Mouse (Mus musculus): ENCODE data around the gene P2rx4. TPM values are rescaled to one million over a fixed set of nuclear protein-coding genes. Genes with fewer than 3 reads are reported as not detected.

The P2rx4 gene
- total RNA-seq, 2 experiments from 2014 or later: 17.9 to 19.0 TPM

GRCm38 (mm10) chr5:122704571-122704970, 2.8 kb upstream of the P2rx4 start:
- DNase-seq: no peak

GRCm38 (mm10) chr5:122705174-122705573, 2.2 kb upstream of the P2rx4 start:
- DNase-seq: no peak

- no peak for DNase-seq
Observed at GRCm38 (mm10) chr5:122706917-122707275, 448 bp upstream of the P2rx4 start.

GRCm38 (mm10) chr5:122708819-122709218, 1.5 kb downstream of the P2rx4 start:
- DNase-seq: no peak

- DNase-seq: no peak
Observed at GRCm38 (mm10) chr5:122715723-122716122, 8.4 kb downstream of the P2rx4 start.

- no peak for DNase-seq
Observed at GRCm38 (mm10) chr5:122716793-122717192, 9.4 kb downstream of the P2rx4 start.

- DNase-seq: no peak
Observed at GRCm38 (mm10) chr5:122718400-122718799, 11.1 kb downstream of the P2rx4 start.

GRCm38 (mm10) chr5:122719168-122719567, 11.8 kb downstream of the P2rx4 start:
- DNase-seq: no peak

GRCm38 (mm10) chr5:122725453-122725852, 18.1 kb downstream of the P2rx4 start:
- no peak for DNase-seq

- DNase-seq: peak; percentile 82
Observed at GRCm38 (mm10) chr5:122726068-122726467, 18.7 kb downstream of the P2rx4 start.

- no peak for DNase-seq
Observed at GRCm38 (mm10) chr5:122726595-122726994, 19.3 kb downstream of the P2rx4 start.

GRCm38 (mm10) chr5:122727096-122727495, 19.8 kb downstream of the P2rx4 start:
- DNase-seq: no peak

GRCm38 (mm10) chr5:122730776-122731175, 23.4 kb downstream of the P2rx4 start:
- DNase-seq: no peak

GRCm38 (mm10) chr5:122731321-122731720, 24.0 kb downstream of the P2rx4 start:
- DNase-seq: peak; percentile 76

- peak; percentile 45 for DNase-seq
Observed at GRCm38 (mm10) chr5:122731991-122732673, 24.8 kb downstream of the P2rx4 start.

GRCm38 (mm10) chr5:122733881-122734280, 26.5 kb downstream of the P2rx4 start:
- DNase-seq: no peak

GRCm38 (mm10) chr5:122735853-122736252, 28.5 kb downstream of the P2rx4 start:
- DNase-seq: no peak

- DNase-seq: no peak
Observed at GRCm38 (mm10) chr5:122736761-122737160, 29.4 kb downstream of the P2rx4 start.

GRCm38 (mm10) chr5:122743880-122744422, 36.6 kb downstream of the P2rx4 start:
- no peak for DNase-seq

- DNase-seq: no peak
Observed at GRCm38 (mm10) chr5:122747950-122748349, 40.6 kb downstream of the P2rx4 start.

GRCm38 (mm10) chr5:122754477-122754876, 47.1 kb downstream of the P2rx4 start:
- DNase-seq: no peak

- no peak for DNase-seq
Observed at GRCm38 (mm10) chr5:122755620-122756019, 48.3 kb downstream of the P2rx4 start.

- no peak for DNase-seq
Observed at GRCm38 (mm10) chr5:122756144-122756543, 48.8 kb downstream of the P2rx4 start.

- DNase-seq: peak; percentile 71
Observed at GRCm38 (mm10) chr5:122756680-122757079, 49.3 kb downstream of the P2rx4 start.
